13 mouse cellular contexts compared by ENCODE assay signal in the genomic region with DNA sequence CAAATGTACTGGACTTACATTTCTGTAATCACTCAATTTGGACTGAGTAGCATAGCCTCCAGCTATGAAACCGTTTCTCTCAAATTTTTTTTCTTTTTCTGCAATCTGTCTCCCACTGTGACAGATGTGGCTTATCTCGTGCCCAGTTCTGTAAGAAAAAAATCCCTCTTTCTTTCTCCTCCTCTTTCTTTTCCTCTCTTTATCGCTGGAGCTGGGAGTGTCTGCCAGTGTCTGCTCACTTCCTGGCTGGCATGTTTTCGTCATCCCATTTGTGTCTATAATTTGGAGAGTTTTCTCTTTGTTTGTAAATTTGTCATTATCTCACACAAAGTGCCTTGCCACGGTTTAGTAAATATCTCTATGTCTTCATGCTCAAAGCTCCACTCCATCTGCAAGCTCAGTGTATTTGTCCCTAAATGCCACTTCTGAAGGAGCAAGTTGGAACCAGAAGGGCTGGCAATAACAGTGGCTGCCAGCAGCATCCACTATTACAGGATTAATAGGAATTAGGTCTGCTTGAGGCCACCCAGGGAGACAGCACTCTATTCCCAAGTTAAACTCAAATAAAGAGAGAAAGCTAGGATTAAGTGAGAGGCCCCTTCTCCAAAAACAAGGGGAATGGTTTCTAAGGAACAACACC.
A peak's percentile ranks its signal among the peaks of the same experiment; 100 is the strongest.
DNase-seq lines count a peak whose midpoint lies in the region.
"Had no signal": no experiment of that assay in that cellular context is flagged by ENCODE, and none has a peak within 500 bp of the region (broad histone marks: within the 10 kb centered on the region; RNA-seq: fewer than 3 reads in every experiment).

No protein-coding gene starts in this region.

- peak; percentile 0 for DNase-seq in embryo, embryonic 9.5 days (ENCODE audit: extremely low spot score)
- DNase-seq in embryo, embryonic 10 days (ENCODE audit: low spot score), result no peak
- peak; percentile 27 to 35 for DNase-seq in layer of hippocampus, postnatal 14 days (ENCODE audit: low spot score in 2 of 2)
- no peak for DNase-seq in layer of hippocampus, adult 8-10 months (ENCODE audit: low spot score in 2 of 2)
- peak; percentile 24 for DNase-seq in right cerebral cortex, adult 18-20 months
- DNase-seq in right cerebral cortex, adult 2 months (ENCODE audit: low spot score in 2 of 2), result no peak
- DNase-seq in thymus, postnatal 0 days (ENCODE audit: low spot score), result no peak
- DNase-seq in testis, postnatal 10 days (ENCODE audit: low spot score), result no peak
- DNase-seq: adrenal gland, adult 2 months; heart, postnatal 36 days; kidney, adult 2 months; kidney, postnatal 4 days; right cerebral cortex, postnatal 14 days had no signal

Comparison
In these comparisons a context has a peak if more than half of its experiments do, and no peak if none do; other contexts are left out.
1. DNase-seq: peak in embryo, embryonic 9.5 days (single experiment), layer of hippocampus, postnatal 14 days (2 of 2) and right cerebral cortex, adult 18-20 months (single experiment); none in embryo, embryonic 10 days (single experiment), layer of hippocampus, adult 8-10 months (0 of 2), right cerebral cortex, adult 2 months (0 of 2), thymus, postnatal 0 days (single experiment) and testis, postnatal 10 days (single experiment).